Mouse (Mus musculus): ENCODE measurements around the gene Tmem211.

GRCm38 (mm10) chr5:113179843-113180682 lies 46.6 kb upstream of the Tmem211 start:
- TF ChIP-seq CTCF (IDR thresholded peaks at IDR 0.05; ENCODE audit: low read depth) (peak; percentile 82), EP300 (IDR thresholded peaks at IDR 0.05; ENCODE audit: low read depth) (no peak)
